In genomic region chr4:126300916-126301583, GRCm38 (mm10) we compare ENCODE assay signal across 8 mouse cellular contexts. TPM values are rescaled to one million over a fixed set of nuclear protein-coding genes. Genes with fewer than 3 reads are reported as not detected.
DNase-seq lines count a peak whose midpoint lies in the region; ATAC-seq and TF ChIP-seq lines count a peak whose summit lies in the region.

No protein-coding gene starts in this region.

- H3K4me3 ChIP-seq in kidney, embryonic 15.5 days (replicated peaks) = peak overlapping the region; percentile 43
- H3K4me3 ChIP-seq in hindbrain, embryonic 11.5 days (ENCODE audit: low read depth, low read length) = peak overlapping the region; percentile 6
- peak overlapping the region; percentile 25 for H3K4me3 ChIP-seq in midbrain, embryonic 13.5 days (replicated peaks)
- H3K4me3 ChIP-seq in thymus, adult 2 months (ENCODE audit: control insufficient read depth, insufficient read depth, low read length) = no peak overlapping the region; the same call in 1 of the 2 replicates

- peaks cover 69% of the 10 kb centered on the region for H3K27me3 ChIP-seq in kidney, embryonic 15.5 days
- H3K27me3 ChIP-seq in hindbrain, embryonic 11.5 days (ENCODE audit: control insufficient read depth, insufficient read depth, low read length) = peaks cover 61% of the 10 kb centered on the region
- peaks cover 81% of the 10 kb centered on the region for H3K27me3 ChIP-seq in midbrain, embryonic 13.5 days
- H3K27me3 ChIP-seq in thymus, adult 2 months (ENCODE audit: control insufficient read depth, insufficient read depth, low read length) = peaks cover 15% of the 10 kb centered on the region

- DNase-seq in kidney, adult 11 months = no peak
- DNase-seq in hindbrain, embryonic 11.5 days (ENCODE audit: low spot score) = peak; percentile 30
- no peak for DNase-seq in adrenal gland, adult 8-10 months
- no peak for DNase-seq in thymus, adult 2 months
- no peak for DNase-seq in thymus, adult 18-20 months

- TF ChIP-seq POLR2A in thymus, adult 2 months (IDR thresholded peaks at IDR 0.05; ENCODE audit: control insufficient read depth, extremely low read depth, insufficient read depth, low read length, poor library complexity) = no peak

- H3K27ac ChIP-seq in kidney, embryonic 15.5 days = no peak overlapping the region
- H3K27ac ChIP-seq in hindbrain, embryonic 11.5 days (ENCODE audit: low read depth, low read length) = no peak overlapping the region
- no peak overlapping the region for H3K27ac ChIP-seq in midbrain, embryonic 13.5 days
- no peak overlapping the region for H3K27ac ChIP-seq in thymus, adult 2 months (ENCODE audit: control insufficient read depth, insufficient read depth, low read length)

- H3K4me1 ChIP-seq in kidney, embryonic 15.5 days = peaks cover 36% of the 10 kb centered on the region
- peaks cover 13% of the 10 kb centered on the region; the same call in 1 of the 2 replicates for H3K4me1 ChIP-seq in hindbrain, embryonic 11.5 days (replicated peaks; ENCODE audit: control insufficient read depth, insufficient read depth, low read length)
- H3K4me1 ChIP-seq in midbrain, embryonic 13.5 days (replicated peaks) = peaks cover 25% of the 10 kb centered on the region
- H3K4me1 ChIP-seq in thymus, adult 2 months (replicated peaks; ENCODE audit: control insufficient read depth, insufficient read depth, low read length) = peaks cover 20% of the 10 kb centered on the region

- TF ChIP-seq CTCF in thymus, adult 2 months (IDR thresholded peaks at IDR 0.05; ENCODE audit: borderline replicate concordance, control insufficient read depth, extremely low read depth, insufficient read depth, low read length, poor library complexity) = no peak

- peak overlapping the region; percentile 77 for H3K4me2 ChIP-seq in kidney, embryonic 15.5 days
- H3K4me2 ChIP-seq in hindbrain, embryonic 11.5 days (replicated peaks; ENCODE audit: low read depth, low read length) = peak overlapping the region; percentile 36
- peak overlapping the region; percentile 44 for H3K4me2 ChIP-seq in midbrain, embryonic 13.5 days (replicated peaks)

- no peaks in the 10 kb centered on the region for H3K36me3 ChIP-seq in kidney, embryonic 15.5 days
- H3K36me3 ChIP-seq in hindbrain, embryonic 11.5 days (ENCODE audit: control insufficient read depth, insufficient read depth, low read length) = no peaks in the 10 kb centered on the region
- H3K36me3 ChIP-seq in midbrain, embryonic 13.5 days = no peaks in the 10 kb centered on the region
- H3K36me3 ChIP-seq in thymus, adult 2 months (ENCODE audit: control insufficient read depth, insufficient read depth, low read length) = no peaks in the 10 kb centered on the region

- H3K9me3 ChIP-seq in kidney, embryonic 15.5 days (replicated peaks) = peaks cover 2% of the 10 kb centered on the region
- no peaks in the 10 kb centered on the region for H3K9me3 ChIP-seq in hindbrain, embryonic 11.5 days (ENCODE audit: control insufficient read depth, low read length)
- H3K9me3 ChIP-seq in midbrain, embryonic 13.5 days = no peaks in the 10 kb centered on the region

- peak; percentile 40; the same call in 1 of the 2 replicates for ATAC-seq in kidney, embryonic 15.5 days (replicated peaks; ENCODE audit: low FRiP score)
- peak; percentile 38 for ATAC-seq in activated CD4-positive, CD25-positive, alpha-beta regulatory T cell, adult 4 months
- ATAC-seq in hindbrain, embryonic 11.5 days (ENCODE audit: low FRiP score) = no peak
- no peak for ATAC-seq in midbrain, embryonic 13.5 days

- H3K9ac ChIP-seq in kidney, embryonic 15.5 days = peak overlapping the region; percentile 25
- H3K9ac ChIP-seq in hindbrain, embryonic 11.5 days (ENCODE audit: low read depth, low read length) = no peak overlapping the region
- H3K9ac ChIP-seq in midbrain, embryonic 13.5 days (replicated peaks) = peak overlapping the region; percentile 28; the same call in 1 of the 2 replicates

- under 1% methylated on average over 49 of the region's 50 CpGs for WGBS in kidney, embryonic 15.5 days
- 1% methylated on average over 31 of the region's 50 CpGs for WGBS in hindbrain, embryonic 11.5 days
- WGBS in midbrain, embryonic 13.5 days = 1% methylated on average over 47 of the region's 50 CpGs
- 2% methylated on average over 50 of the region's 50 CpGs for WGBS in thymus, adult 2 months

RNA-seq across cellular contexts. Expression of gene Col8a2, which starts 14.5 kb away (rescaled TPM):
- 10.6 and 15.2 TPM in 2 replicates for polyA plus RNA-seq in kidney, embryonic 15.5 days (2015; fragmentation: Nextera tagmentation; extraction: Ambion mirVana)
- polyA plus RNA-seq in activated CD4-positive, CD25-positive, alpha-beta regulatory T cell, adult 4 months (2017; shearing (Covaris generic)) = not detected
- 15.6 and 17.4 TPM in 2 replicates for polyA plus RNA-seq in hindbrain, embryonic 11.5 days (2014; fragmentation: Nextera tagmentation; extraction: Ambion mirVana)
- polyA plus RNA-seq in midbrain, embryonic 13.5 days (2015; fragmentation: Nextera tagmentation; extraction: Ambion mirVana) = 1.0 and 1.5 TPM in 2 replicates
- 1 to 10 TPM; 3.5 to 4.6 (median 4.0) TPM for total RNA-seq in adrenal gland, adult 8-10 months (2022)
- 0.28 and 0.35 TPM in 2 replicates for polyA plus RNA-seq in thymus, adult 2 months (2012; rRNA removed)

RNA-seq across cellular contexts. Expression of gene Adprhl2, which starts 20.5 kb away (rescaled TPM):
- polyA plus RNA-seq in kidney, embryonic 15.5 days (2015; fragmentation: Nextera tagmentation; extraction: Ambion mirVana) = 74.4 and 81.1 TPM in 2 replicates
- polyA plus RNA-seq in activated CD4-positive, CD25-positive, alpha-beta regulatory T cell, adult 4 months (2017; shearing (Covaris generic)) = 10 to 100 TPM; 12.4 to 26.1 TPM
- 39.2 and 39.3 TPM in 2 replicates for polyA plus RNA-seq in hindbrain, embryonic 11.5 days (2014; fragmentation: Nextera tagmentation; extraction: Ambion mirVana)
- polyA plus RNA-seq in midbrain, embryonic 13.5 days (2015; fragmentation: Nextera tagmentation; extraction: Ambion mirVana) = 78.9 and 81.8 TPM in 2 replicates
- 10 to 100 TPM; 35.8 to 37.8 (median 37.2) TPM for total RNA-seq in adrenal gland, adult 8-10 months (2022)
- polyA plus RNA-seq in thymus, adult 2 months (2012; rRNA removed) = 66.0 and 67.9 TPM in 2 replicates

RNA-seq across cellular contexts. Expression of gene Tekt2, which starts 24.4 kb away (rescaled TPM):
- 4.7 and 4.9 TPM in 2 replicates for polyA plus RNA-seq in kidney, embryonic 15.5 days (2015; fragmentation: Nextera tagmentation; extraction: Ambion mirVana)
- polyA plus RNA-seq in activated CD4-positive, CD25-positive, alpha-beta regulatory T cell, adult 4 months (2017; shearing (Covaris generic)) = under 1 TPM in 1 of 2 experiments, not detected in 1; 0.33 TPM
- 3.0 and 3.8 TPM in 2 replicates for polyA plus RNA-seq in hindbrain, embryonic 11.5 days (2014; fragmentation: Nextera tagmentation; extraction: Ambion mirVana)
- polyA plus RNA-seq in midbrain, embryonic 13.5 days (2015; fragmentation: Nextera tagmentation; extraction: Ambion mirVana) = 6.9 and 8.9 TPM in 2 replicates
- 1 to 10 TPM; 1.5 to 6.3 (median 5.2) TPM for total RNA-seq in adrenal gland, adult 8-10 months (2022)
- 0.83 and 1.4 TPM in 2 replicates for polyA plus RNA-seq in thymus, adult 2 months (2012; rRNA removed)

RNA-seq across cellular contexts. Expression of gene Trappc3, which starts 38.9 kb away (rescaled TPM):
- polyA plus RNA-seq in kidney, embryonic 15.5 days (2015; fragmentation: Nextera tagmentation; extraction: Ambion mirVana) = 106 and 111 TPM in 2 replicates
- 10 to 100 TPM; 57.1 to 80.8 TPM for polyA plus RNA-seq in activated CD4-positive, CD25-positive, alpha-beta regulatory T cell, adult 4 months (2017; shearing (Covaris generic))
- 17.8 and 39.1 TPM in 2 replicates for polyA plus RNA-seq in hindbrain, embryonic 11.5 days (2014; fragmentation: Nextera tagmentation; extraction: Ambion mirVana)
- 149 and 154 TPM in 2 replicates for polyA plus RNA-seq in midbrain, embryonic 13.5 days (2015; fragmentation: Nextera tagmentation; extraction: Ambion mirVana)
- total RNA-seq in adrenal gland, adult 8-10 months (2022) = 100 to 1,000 TPM in 1 of 4 experiments, 10 to 100 TPM in 3; 94.1 to 101 (median 96.2) TPM
- polyA plus RNA-seq in thymus, adult 2 months (2012; rRNA removed) = 48.0 and 55.1 TPM in 2 replicates

RNA-seq across cellular contexts. Expression of gene Map7d1, which starts 44.9 kb away (rescaled TPM):
- 39.6 and 40.7 TPM in 2 replicates for polyA plus RNA-seq in kidney, embryonic 15.5 days (2015; fragmentation: Nextera tagmentation; extraction: Ambion mirVana)
- polyA plus RNA-seq in activated CD4-positive, CD25-positive, alpha-beta regulatory T cell, adult 4 months (2017; shearing (Covaris generic)) = 1 to 10 TPM; 6.7 to 7.4 TPM
- 54.6 and 65.5 TPM in 2 replicates for polyA plus RNA-seq in hindbrain, embryonic 11.5 days (2014; fragmentation: Nextera tagmentation; extraction: Ambion mirVana)
- 64.1 and 89.5 TPM in 2 replicates for polyA plus RNA-seq in midbrain, embryonic 13.5 days (2015; fragmentation: Nextera tagmentation; extraction: Ambion mirVana)
- total RNA-seq in adrenal gland, adult 8-10 months (2022) = 10 to 100 TPM; 55.4 to 81.7 (median 66.8) TPM
- polyA plus RNA-seq in thymus, adult 2 months (2012; rRNA removed) = 74.6 and 84.2 TPM in 2 replicates

Comparison
In these comparisons a context has a peak if more than half of its experiments do, and no peak if none do; other contexts are left out.
1. ATAC-seq: peak in kidney, embryonic 15.5 days (single experiment) and activated CD4-positive, CD25-positive, alpha-beta regulatory T cell, adult 4 months (single experiment); none in hindbrain, embryonic 11.5 days (single experiment) and midbrain, embryonic 13.5 days (single experiment).
2. Peak in every context shown above with its lines, with median percentiles within 50 percentile points of each other: H3K4me2 ChIP-seq.